Mouse (Mus musculus) left cerebral cortex, postnatal 36 days (tissue): ENCODE data around the gene Tmsb15a. TPM values are rescaled to one million over a fixed set of nuclear protein-coding genes. Genes with fewer than 3 reads are reported as not detected.
"Not testable (repeated sequence)": the region's sequence is repeated elsewhere in the genome, so short reads cannot be mapped to it uniquely, and the experiment has no call there.

Source experiments
- DNase-seq, 2 experiments: peaks; one replicate each; pipeline ENCODE4 v3.0.0; 2021 to 2022; ENCODE audit warnings: low spot score in 2 of 2, mixed read lengths in 1 of 2
- intact Hi-C: fragments of 180-260 bp; cut with DNase I; formaldehyde crosslinking; loops from one replicate; pipeline ENCODE4 v1.15.1; 2025
- microRNA-seq: library from miRNA; unstranded; fragments of <30 nt; microRNA quantifications from one replicate; pipeline ENCODE4 v1.2.0, GENCODE M21; 2022
- total RNA-seq, 2 experiments: library from RNA; stranded (reverse); gene quantifications; 2 replicates each; pipeline ENCODE4 v1.2.3; 2021

Tmsb15a gene
- not detected for total RNA-seq

- intact Hi-C loops: no loop called here
- DNase-seq: no peak
Measured at GRCm38 (mm10) chrX:135725161-135725560, at the start of gene Tmsb15a. Gene Tmsb15a (minus strand): TSS chrX:135725261.

GRCm38 (mm10) chrX:135768565-135768964 lies 43.5 kb upstream of the Tmsb15a start:
- intact Hi-C loops: no loop called here
- no peak for DNase-seq

GRCm38 (mm10) chrX:135768043-135768548 lies 43.0 kb upstream of the Tmsb15a start:
- no peak for DNase-seq
- intact Hi-C loops: no loop called here

GRCm38 (mm10) chrX:135761707-135762106 lies 36.6 kb upstream of the Tmsb15a start:
- intact Hi-C loops: no loop called here
- DNase-seq: no peak

- intact Hi-C loops: no loop called here
- peak; percentile 61 to 64 for DNase-seq
Measured at GRCm38 (mm10) chrX:135752832-135753231, 27.8 kb upstream of the Tmsb15a start.

GRCm38 (mm10) chrX:135745376-135745775 lies 20.3 kb upstream of the Tmsb15a start:
- DNase-seq, intact Hi-C loops: not testable (repeated sequence)

GRCm38 (mm10) chrX:135743056-135743355 lies 17.9 kb upstream of the Tmsb15a start:
- no peak for DNase-seq
- intact Hi-C loops: no loop called here

- intact Hi-C loops: no loop called here
- peak; percentile 84 to 88 for DNase-seq
Measured at GRCm38 (mm10) chrX:135742304-135743055, 17.4 kb upstream of the Tmsb15a start, which contains the start of the genes Armcx5 and Gprasp1. Gene Armcx5 (plus strand): TSS chrX:135742733. Gene Gprasp1 (plus strand): TSS chrX:135742733.

- intact Hi-C loops: no loop called here
- DNase-seq: no peak
Measured at GRCm38 (mm10) chrX:135738730-135739520, 13.9 kb upstream of the Tmsb15a start.

GRCm38 (mm10) chrX:135712845-135713244 lies 12.2 kb downstream of the Tmsb15a start:
- DNase-seq: no peak
- intact Hi-C loops: no loop called here

GRCm38 (mm10) chrX:135704349-135704748 lies 20.7 kb downstream of the Tmsb15a start:
- DNase-seq: no peak
- intact Hi-C loops: loop anchor here (5.0 kb wide), 1 partner anchor 47 kb away; no protein-coding TSS in a partner anchor

- intact Hi-C loops: loop anchor here (5.0 kb wide), 1 partner anchor 46 kb away; no protein-coding TSS in a partner anchor
- DNase-seq: no peak
Measured at GRCm38 (mm10) chrX:135703111-135703510, 21.9 kb downstream of the Tmsb15a start.

- intact Hi-C loops: no loop called here
- DNase-seq: no peak
Measured at GRCm38 (mm10) chrX:135693633-135694032, 31.4 kb downstream of the Tmsb15a start, which contains the start of gene Tcp11x2. Gene Tcp11x2 (minus strand): TSS chrX:135693790.

GRCm38 (mm10) chrX:135687802-135688201 lies 37.3 kb downstream of the Tmsb15a start:
- no peak for DNase-seq
- intact Hi-C loops: no loop called here

GRCm38 (mm10) chrX:135681858-135682257 lies 43.2 kb downstream of the Tmsb15a start:
- no peak for DNase-seq
- intact Hi-C loops: no loop called here

Small RNA genes within 50 kb of the gene (microRNA-seq; reads per million reads assigned to microRNA genes)
- not detected for gene Mir7646

Other genes starting within 250 kb of the Tmsb15a start
- gene AV320801, start 230.7 kb downstream of the Tmsb15a start, total RNA-seq: not detected
- 1 to 10 TPM; 4.1 to 4.4 TPM for gene Nxf7, start 126.5 kb downstream of the Tmsb15a start, total RNA-seq
- not detected for gene Prame, start 97.6 kb downstream of the Tmsb15a start, total RNA-seq
- gene Tcp11x2, start 31.5 kb downstream of the Tmsb15a start, total RNA-seq: not detected
- 10 to 100 TPM; 32.4 to 37.3 TPM for gene Armcx5, start 17.5 kb upstream of the Tmsb15a start, total RNA-seq
- gene Gprasp1, start 17.5 kb upstream of the Tmsb15a start, total RNA-seq: 100 to 1,000 TPM; 309 to 361 TPM
- gene Bhlhb9, start 72.3 kb upstream of the Tmsb15a start, total RNA-seq: 10 to 100 TPM; 56.2 to 75.5 TPM
- gene Gprasp2, start 113.8 kb upstream of the Tmsb15a start, total RNA-seq: 100 to 1,000 TPM; 161 to 199 TPM